Comparison of ENCODE assay signal across 28 mouse cellular contexts in the genomic region with DNA sequence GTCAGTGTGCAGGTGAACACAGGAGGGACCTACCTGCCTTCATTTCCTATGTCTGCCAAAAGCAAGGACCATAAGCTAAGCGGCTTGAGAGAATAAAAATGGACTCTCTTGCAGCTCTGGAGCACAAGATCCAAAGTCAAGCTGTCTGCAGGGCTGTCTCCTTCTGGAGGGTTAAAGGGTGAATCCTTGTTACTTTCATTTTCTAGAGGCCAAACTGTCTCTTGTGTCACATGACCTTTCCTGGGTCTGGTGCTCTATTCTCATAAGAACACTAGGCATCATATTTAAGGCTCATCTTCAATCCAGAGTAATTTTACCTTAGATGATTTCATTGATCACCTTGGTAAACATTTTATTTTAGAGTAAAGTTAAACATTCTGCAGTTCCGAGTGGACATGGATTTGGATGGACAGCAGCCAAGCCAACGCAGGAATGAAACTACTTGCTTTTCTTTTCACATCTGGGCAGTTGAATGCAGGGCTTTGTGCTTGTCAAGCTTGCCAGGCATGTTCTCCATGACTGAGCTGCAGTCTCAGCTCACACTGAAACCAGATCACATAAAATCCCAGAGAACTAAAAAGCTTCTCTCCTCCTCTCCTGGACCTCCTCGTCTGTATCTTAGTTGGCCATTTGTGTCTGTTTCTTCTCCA.
DNase-seq lines count a peak whose midpoint lies in the region; ATAC-seq and TF ChIP-seq lines count a peak whose summit lies in the region.
"Had no signal": no experiment of that assay in that cellular context is flagged by ENCODE, and none has a peak within 500 bp of the region (broad histone marks: within the 10 kb centered on the region; RNA-seq: fewer than 3 reads in every experiment).

No protein-coding gene starts in this region.

- 0 out of 2 replicates have a peak, but pooled peaks cover 7% of the 10 kb centered on the region for H3K4me1 ChIP-seq in heart, embryonic 12.5 days (replicated peaks)
- H3K4me1 ChIP-seq in limb, embryonic 15.5 days: peaks cover 14% of the 10 kb centered on the region
- peaks cover 6% of the 10 kb centered on the region; the same call in 1 of the 2 replicates for H3K4me1 ChIP-seq in limb, embryonic 10.5 days
- H3K4me1 ChIP-seq in embryonic facial prominence, embryonic 14.5 days (ENCODE audit: control insufficient read depth, insufficient read depth, low read length): no peaks in the 10 kb centered on the region; the same call in 1 of the 2 replicates
- H3K4me1 ChIP-seq in intestine, embryonic 16.5 days (ENCODE audit: control insufficient read depth, insufficient read depth, low read length): peaks cover 4% of the 10 kb centered on the region; the same call in 1 of the 2 replicates
- H3K4me1 ChIP-seq: intestine, embryonic 15.5 days; neural tube, embryonic 13.5 days had no signal

- TF ChIP-seq POLR2A in myocyte (IDR thresholded peaks at IDR 0.05; ENCODE audit: insufficient read length, low read depth): no peak

- 57% methylated on average over 4 of the region's 4 CpGs for WGBS in heart, embryonic 12.5 days
- WGBS in limb, embryonic 15.5 days: 44% methylated on average over 4 of the region's 4 CpGs
- 87% methylated on average over 4 of the region's 4 CpGs for WGBS in limb, embryonic 10.5 days
- 54% methylated on average over 4 of the region's 4 CpGs for WGBS in embryonic facial prominence, embryonic 14.5 days
- 57% methylated on average over 4 of the region's 4 CpGs for WGBS in intestine, embryonic 16.5 days

- H3K9ac ChIP-seq in heart, embryonic 12.5 days: no peak overlapping the region
- H3K9ac ChIP-seq in limb, embryonic 15.5 days: no peak overlapping the region
- H3K9ac ChIP-seq in embryonic facial prominence, embryonic 14.5 days (ENCODE audit: low read depth, low read length): no peak overlapping the region
- no peak overlapping the region for H3K9ac ChIP-seq in intestine, embryonic 16.5 days (ENCODE audit: low read depth, low read length)
- H3K9ac ChIP-seq: forebrain, embryonic 12.5 days; heart, embryonic 13.5 days; intestine, embryonic 15.5 days; limb, embryonic 12.5 days; liver, embryonic 14.5 days; lung, embryonic 14.5 days; neural tube, embryonic 13.5 days had no signal

- no peak overlapping the region for H3ac ChIP-seq in myocyte (ENCODE audit: control insufficient read depth, insufficient read length)

- no peak for ATAC-seq in heart, embryonic 12.5 days (ENCODE audit: insufficient number of reproducible peaks, low FRiP score)
- ATAC-seq in limb, embryonic 15.5 days (ENCODE audit: insufficient number of reproducible peaks, low FRiP score, low TSS enrichment, low read depth): no peak
- no peak for ATAC-seq in embryonic facial prominence, embryonic 14.5 days (ENCODE audit: low read depth)
- no peak for ATAC-seq in intestine, embryonic 16.5 days
- ATAC-seq: hindbrain, embryonic 16.5 days; intestine, embryonic 15.5 days had no signal

- no peak overlapping the region; the same call in 1 of the 2 replicates for H3K27ac ChIP-seq in heart, embryonic 12.5 days (ENCODE audit: poor library complexity, severe bottlenecking)
- peak overlapping the region; percentile 43; the same call in 1 of the 2 replicates for H3K27ac ChIP-seq in limb, embryonic 15.5 days
- no peak overlapping the region for H3K27ac ChIP-seq in limb, embryonic 10.5 days
- H3K27ac ChIP-seq in embryonic facial prominence, embryonic 14.5 days (replicated peaks; ENCODE audit: low read depth, low read length): 0 out of 2 replicates have a peak overlapping the region, but pooled peaks have one; percentile 22
- no peak overlapping the region for H3K27ac ChIP-seq in intestine, embryonic 16.5 days (ENCODE audit: low read length)
- H3K27ac ChIP-seq: forebrain, embryonic 12.5 days; heart, embryonic 13.5 days; intestine, embryonic 15.5 days; limb, embryonic 12.5 days; liver, embryonic 14.5 days; neural tube, embryonic 13.5 days had no signal

- H3K27me3 ChIP-seq in heart, embryonic 12.5 days (replicated peaks): no peaks in the 10 kb centered on the region
- H3K27me3 ChIP-seq in limb, embryonic 15.5 days: no peaks in the 10 kb centered on the region
- no peaks in the 10 kb centered on the region for H3K27me3 ChIP-seq in limb, embryonic 10.5 days (ENCODE audit: low read depth, poor library complexity, severe bottlenecking)
- H3K27me3 ChIP-seq in embryonic facial prominence, embryonic 14.5 days (replicated peaks; ENCODE audit: control insufficient read depth, insufficient read depth, low read length): no peaks in the 10 kb centered on the region
- no peaks in the 10 kb centered on the region for H3K27me3 ChIP-seq in myocyte (ENCODE audit: control insufficient read depth, insufficient read depth, insufficient read length)
- H3K27me3 ChIP-seq in intestine, embryonic 16.5 days (replicated peaks; ENCODE audit: control insufficient read depth, insufficient read depth, low read length): no peaks in the 10 kb centered on the region
- H3K27me3 ChIP-seq: forebrain, embryonic 12.5 days; heart, embryonic 13.5 days; intestine, embryonic 15.5 days; neural tube, embryonic 13.5 days had no signal

- no peak overlapping the region for H3K4me3 ChIP-seq in heart, embryonic 12.5 days
- no peak overlapping the region for H3K4me3 ChIP-seq in limb, embryonic 15.5 days
- H3K4me3 ChIP-seq in limb, embryonic 10.5 days: no peak overlapping the region
- H3K4me3 ChIP-seq in embryonic facial prominence, embryonic 14.5 days (ENCODE audit: low read depth, low read length): no peak overlapping the region
- no peak overlapping the region for H3K4me3 ChIP-seq in myocyte
- no peak overlapping the region for H3K4me3 ChIP-seq in intestine, embryonic 16.5 days (ENCODE audit: low read length)
- H3K4me3 ChIP-seq: forebrain, embryonic 12.5 days; heart, embryonic 13.5 days; intestine, embryonic 15.5 days; limb, embryonic 12.5 days; megakaryocyte, embryonic 14.5 days; neural tube, embryonic 13.5 days had no signal

- H3K79me2 ChIP-seq in myocyte (ENCODE audit: control insufficient read depth, insufficient read depth): no peaks in the 10 kb centered on the region

- no peaks in the 10 kb centered on the region for H3K9me3 ChIP-seq in heart, embryonic 12.5 days (replicated peaks)
- no peaks in the 10 kb centered on the region for H3K9me3 ChIP-seq in limb, embryonic 15.5 days
- H3K9me3 ChIP-seq in limb, embryonic 10.5 days (replicated peaks): no peaks in the 10 kb centered on the region
- H3K9me3 ChIP-seq in embryonic facial prominence, embryonic 14.5 days (ENCODE audit: control insufficient read depth, low read length): no peaks in the 10 kb centered on the region
- no peaks in the 10 kb centered on the region for H3K9me3 ChIP-seq in intestine, embryonic 16.5 days (ENCODE audit: control insufficient read depth, low read length)
- H3K9me3 ChIP-seq: forebrain, embryonic 12.5 days; heart, embryonic 13.5 days; intestine, embryonic 15.5 days; limb, embryonic 12.5 days; neural tube, embryonic 13.5 days had no signal

- no peak overlapping the region for H3K4me2 ChIP-seq in heart, embryonic 12.5 days
- no peak overlapping the region for H3K4me2 ChIP-seq in limb, embryonic 15.5 days
- no peak overlapping the region for H3K4me2 ChIP-seq in embryonic facial prominence, embryonic 14.5 days (ENCODE audit: low read depth, low read length)
- no peak overlapping the region for H3K4me2 ChIP-seq in myocyte (ENCODE audit: low read depth)
- H3K4me2 ChIP-seq in intestine, embryonic 16.5 days (ENCODE audit: low read depth, low read length): no peak overlapping the region
- H3K4me2 ChIP-seq: forebrain, embryonic 12.5 days; heart, embryonic 13.5 days; intestine, embryonic 15.5 days; limb, embryonic 12.5 days; lung, embryonic 14.5 days; neural tube, embryonic 13.5 days had no signal

- peak; percentile 10 for DNase-seq in heart, postnatal 4 days
- no peak for DNase-seq in limb, embryonic 10.5 days (ENCODE audit: low spot score)
- DNase-seq in embryonic facial prominence, embryonic 14.5 days (ENCODE audit: low spot score): peak; percentile 64
- DNase-seq: adrenal gland, postnatal 10 days; cerebellum, adult 18-20 months; cerebellum, postnatal 14 days; heart, postnatal 36 days; kidney, postnatal 14 days; layer of hippocampus, postnatal 36 days; lung, embryonic 14.5 days; lung, postnatal 36 days; midbrain, embryonic 14.5 days; retina, postnatal 1 day; right cerebral cortex, postnatal 25 days; spleen, adult 18-20 months; thymus, postnatal 25 days had no signal

- H3K36me3 ChIP-seq in heart, embryonic 12.5 days: no peaks in the 10 kb centered on the region
- no peaks in the 10 kb centered on the region for H3K36me3 ChIP-seq in limb, embryonic 15.5 days
- H3K36me3 ChIP-seq in limb, embryonic 10.5 days: no peaks in the 10 kb centered on the region
- H3K36me3 ChIP-seq in embryonic facial prominence, embryonic 14.5 days (ENCODE audit: control insufficient read depth, insufficient read depth, low read length): no peaks in the 10 kb centered on the region
- H3K36me3 ChIP-seq in myocyte (ENCODE audit: control insufficient read depth, insufficient read depth): no peaks in the 10 kb centered on the region
- H3K36me3 ChIP-seq in intestine, embryonic 16.5 days (ENCODE audit: control insufficient read depth, insufficient read depth, low read length): no peaks in the 10 kb centered on the region
- H3K36me3 ChIP-seq: forebrain, embryonic 12.5 days; heart, embryonic 13.5 days; intestine, embryonic 15.5 days; limb, embryonic 12.5 days; neural tube, embryonic 13.5 days had no signal

TF ChIP-seq in myocyte, 11 proteins besides CTCF, POLR2A, EP300 and RAD21:
- TF ChIP-seq MAX (IDR thresholded peaks at IDR 0.05; ENCODE audit: low read depth) (no peak), USF1 (IDR thresholded peaks at IDR 0.05; ENCODE audit: low read depth) (peak; percentile 16)

Comparison
In these comparisons a context has a peak if more than half of its experiments do, and no peak if none do; other contexts are left out.
1. H3K27ac ChIP-seq: peak in limb, embryonic 15.5 days (single experiment) and embryonic facial prominence, embryonic 14.5 days (single experiment); none in heart, embryonic 12.5 days (single experiment), limb, embryonic 10.5 days (single experiment) and intestine, embryonic 16.5 days (single experiment).